Mouse (Mus musculus) right cerebral cortex, postnatal 36 days (tissue): ENCODE measurements at regions not wholly inside any gene's neighbourhood (a gene's known extent, or its start where the extent isn't known, plus 50 kb on each side); places are given as distances from the start of the nearest gene placed in this dataset.

Experiments
- DNase-seq, 2 experiments: peaks; one replicate each; pipeline ENCODE4 v3.0.0; 2022; ENCODE audit warnings: low spot score in 2 of 2, mixed read lengths in 1 of 2

DNA sequence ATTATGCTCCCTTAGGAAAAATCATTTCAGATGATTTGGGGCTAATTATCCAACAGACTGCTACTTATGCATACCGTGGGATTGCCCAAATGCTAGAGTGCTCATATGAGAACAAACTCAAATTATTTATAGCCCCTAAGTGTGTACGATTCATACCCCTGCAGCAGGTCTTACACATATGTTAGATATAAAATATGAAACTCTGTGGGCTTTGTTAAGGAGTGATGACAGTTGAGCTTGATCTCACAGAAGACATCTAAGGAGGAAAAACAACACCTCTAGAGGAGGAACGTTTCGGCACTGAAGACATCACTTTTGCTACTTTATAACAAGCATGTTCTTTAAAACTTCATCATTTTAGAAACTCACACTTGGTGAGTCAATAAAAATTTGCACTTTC is 1379.3 kb downstream of the Defb40 start:
- DNase-seq, result no peak

DNA sequence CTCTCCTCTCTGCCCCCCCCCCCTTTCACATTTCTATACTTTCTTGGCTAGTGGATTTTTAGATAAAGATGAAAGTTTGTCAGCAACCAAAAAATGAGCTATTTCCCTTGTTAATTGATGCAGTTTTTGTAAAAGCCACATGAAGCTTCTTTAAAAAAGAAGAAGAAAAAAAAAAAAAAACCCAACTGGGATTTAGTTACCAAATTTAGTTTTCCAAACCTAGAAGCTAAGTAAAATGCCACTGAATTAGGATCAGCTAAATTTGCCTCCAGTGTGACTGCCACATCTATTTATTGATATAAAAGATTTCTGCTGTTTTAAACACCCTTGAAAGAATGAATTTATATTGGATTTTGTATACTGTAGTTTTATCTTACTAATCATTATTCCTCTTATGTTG is 1381.5 kb downstream of the Defb40 start:
- no peak for DNase-seq

DNA sequence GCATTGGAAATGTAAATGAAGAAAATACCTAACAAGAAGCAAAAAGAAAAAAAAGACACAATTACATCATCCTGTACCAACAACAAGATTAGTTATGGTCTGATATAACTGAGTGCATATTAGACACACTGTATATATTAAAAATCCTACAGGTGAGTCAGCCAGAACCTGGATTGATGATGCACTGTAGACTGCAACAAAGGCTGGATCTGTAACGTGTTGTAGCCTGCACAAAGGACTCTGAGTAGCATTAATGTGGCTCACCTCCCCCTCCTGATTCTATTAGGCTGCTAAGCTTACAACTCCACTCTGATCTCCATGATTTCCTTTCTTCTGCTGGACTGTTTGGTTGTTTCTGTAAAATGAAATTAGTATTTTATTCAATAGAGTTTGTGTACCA is 1383.4 kb downstream of the Defb40 start:
- DNase-seq, result no peak

DNA sequence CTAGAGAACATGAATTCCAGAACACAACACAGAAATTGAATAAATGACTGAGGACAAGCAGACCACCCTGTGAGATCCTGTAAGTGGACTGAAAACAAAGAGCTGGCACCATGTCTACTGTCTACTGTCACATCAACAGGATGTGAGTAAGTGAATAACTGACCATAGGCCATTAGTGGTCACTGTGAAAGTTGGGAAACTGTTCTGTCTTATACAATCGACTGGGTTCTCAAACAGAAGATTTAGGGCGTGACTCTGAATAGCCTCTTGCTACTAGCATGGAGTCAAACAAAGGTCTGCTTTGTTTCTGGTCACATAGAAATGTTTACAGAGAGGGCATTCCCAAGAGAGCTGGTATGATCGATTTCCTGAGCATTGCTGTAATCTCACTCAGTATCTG is 1387.9 kb downstream of the Defb40 start:
- no peak for DNase-seq

DNA sequence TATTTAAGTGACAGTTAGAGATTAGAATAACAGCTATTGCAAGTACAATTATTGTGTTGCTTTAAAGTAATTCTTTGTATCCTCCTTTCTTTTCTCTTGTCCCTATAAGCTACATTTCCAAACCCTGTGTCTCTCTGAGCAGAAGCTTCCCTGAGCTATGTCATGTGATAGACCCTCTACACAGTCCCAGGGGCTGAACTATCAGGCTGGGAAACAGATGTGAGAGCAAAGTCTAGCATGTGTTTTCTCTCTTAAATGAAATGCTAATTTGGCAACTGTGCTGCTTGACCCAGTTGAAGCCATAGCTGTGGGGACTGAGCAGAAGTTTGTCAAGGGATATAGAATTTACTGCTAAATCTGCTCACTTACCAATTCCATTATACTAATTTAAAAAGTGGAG is 1389.9 kb downstream of the Defb40 start:
- no peak for DNase-seq

DNA sequence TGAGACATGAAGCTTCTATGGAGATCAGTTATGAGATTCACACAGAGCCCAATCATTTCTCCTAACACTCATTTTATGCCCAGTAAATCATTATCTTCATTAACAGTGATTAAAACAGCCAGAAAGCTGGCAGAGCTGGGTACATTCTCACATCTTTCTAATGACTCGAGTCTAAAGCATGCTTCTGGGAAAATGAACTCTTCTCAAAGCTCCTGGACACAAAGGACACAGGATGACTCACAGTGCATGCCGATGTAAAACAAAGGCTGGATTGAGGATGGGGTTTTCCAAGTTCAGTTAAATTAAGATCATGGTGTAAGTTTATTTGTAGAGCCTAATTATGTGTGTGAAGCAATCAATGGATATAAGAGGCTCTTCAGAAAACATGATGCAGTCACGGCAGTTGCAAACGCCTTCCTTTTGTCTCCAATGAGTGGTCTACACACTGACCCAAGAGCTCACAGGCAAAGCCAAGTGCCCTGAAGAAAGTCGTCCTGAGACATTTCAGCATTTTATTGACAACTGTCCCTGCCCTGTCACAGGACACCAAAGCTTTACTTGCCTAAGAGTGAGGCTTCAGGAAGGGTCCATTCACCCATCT is 1390.7 kb downstream of the Defb40 start:
- DNase-seq, result no peak
